Mouse (Mus musculus) CH12.LX (cell line): ENCODE data around the gene Neb. TPM values are rescaled to one million over a fixed set of nuclear protein-coding genes. Genes with fewer than 3 reads are reported as not detected.

Experiments
- DNase-seq: peaks from one replicate; pipeline ENCODE4 v3.0.0-alpha.2; 2013; ENCODE audit errors: extremely low read depth
- H3K27ac ChIP-seq: 2 replicates; pipeline ENCODE4 v1.5.1; 2012; ENCODE audit warnings: low read depth, mild to moderate bottlenecking, control low read depth, moderate library complexity; ENCODE audit not compliant: insufficient read depth
- H3K27me3 ChIP-seq: replicated peaks from 2 replicates; pipeline ENCODE3; 2012; ENCODE audit warnings: inconsistent platforms
- H3K36me3 ChIP-seq, 2 experiments: replicated peaks in 1 of 2; 2 replicates each; pipeline versions ENCODE3 to v1.6.1; 2012; ENCODE audit warnings: inconsistent platforms in 1 of 2, low read length in 1 of 2, mild to moderate bottlenecking in 1 of 2, mixed read lengths in 1 of 2, moderate library complexity in 1 of 2; ENCODE audit not compliant: control insufficient read depth in 1 of 2, insufficient read depth in 1 of 2
- H3K4me1 ChIP-seq, 2 experiments: 2 replicates each; pipeline ENCODE4 v1.6.1; 2012; ENCODE audit warnings: inconsistent platforms in 1 of 2, moderate library complexity in 1 of 2; ENCODE audit not compliant: insufficient read depth in 2 of 2, control insufficient read depth in 1 of 2
- H3K4me2 ChIP-seq: 2 replicates; pipeline ENCODE4 v1.6.1; 2012; ENCODE audit warnings: low read depth, mild to moderate bottlenecking, control low read depth; ENCODE audit not compliant: poor library complexity, insufficient read depth, severe bottlenecking
- H3K4me3 ChIP-seq, 3 experiments: fragments of 150-350 bp in 1 of 3; sonication (generic) in 1 of 3; replicated peaks in 1 of 3; 2 replicates each; pipeline versions ENCODE3 to v1.5.1; 2011 to 2012; ENCODE audit warnings: low read depth in 2 of 3, low read length in 2 of 3, mild to moderate bottlenecking in 2 of 3, moderate library complexity in 2 of 3, control low read depth in 1 of 3, improper control_type of control experiment in 1 of 3, inconsistent platforms in 1 of 3, mixed read lengths in 1 of 3; ENCODE audit not compliant: poor library complexity in 1 of 3
- H3K79me2 ChIP-seq: replicated peaks from 2 replicates; pipeline ENCODE4 v1.6.1; 2012; ENCODE audit warnings: mild to moderate bottlenecking, moderate library complexity; ENCODE audit not compliant: control insufficient read depth, poor library complexity, insufficient read depth, severe bottlenecking; ENCODE audit errors: extremely low read depth
- H3K9ac ChIP-seq: 2 replicates; pipeline ENCODE4 v1.6.1; 2012; ENCODE audit warnings: low read depth, mild to moderate bottlenecking, control low read depth, moderate library complexity; ENCODE audit not compliant: insufficient read depth
- H3K9me3 ChIP-seq: replicated peaks from 2 replicates; pipeline ENCODE3; 2012; ENCODE audit warnings: low read length, inconsistent platforms, mixed read lengths
- BHLHE40 ChIP-seq: IDR thresholded peaks from 2 replicates; pipeline ENCODE4 v1.6.1; 2011; ENCODE audit warnings: mild to moderate bottlenecking, low read depth, low read length, improper control_type of control experiment
- CHD1 ChIP-seq: IDR thresholded peaks from 2 replicates; pipeline ENCODE4 v1.6.1; 2012; ENCODE audit warnings: low read depth, low read length, improper control_type of control experiment, inconsistent platforms
- CHD2 ChIP-seq: IDR thresholded peaks from 2 replicates; pipeline ENCODE4 v1.6.1; 2011; ENCODE audit warnings: low read length, improper control_type of control experiment
- CTCF ChIP-seq, 2 experiments: IDR thresholded peaks in 1 of 2; conservative IDR thresholded peaks in 1 of 2; 2 replicates each; pipeline ENCODE4 v1.5.1; 2011 to 2012; ENCODE audit warnings: low read depth in 2 of 2, low read length in 2 of 2, improper control_type of control experiment in 1 of 2, inconsistent platforms in 1 of 2, mild to moderate bottlenecking in 1 of 2, moderate library complexity in 1 of 2
- E2F4 ChIP-seq: IDR thresholded peaks from 2 replicates; pipeline ENCODE4 v1.6.1; 2011; ENCODE audit warnings: low read depth, low read length, improper control_type of control experiment; ENCODE audit not compliant: insufficient replicate concordance
- ELF1 ChIP-seq: IDR thresholded peaks from 2 replicates; pipeline ENCODE4 v1.6.1; 2014; ENCODE audit warnings: low read depth, mild to moderate bottlenecking, inconsistent platforms, low read length, improper control_type of control experiment
- EP300 ChIP-seq: IDR thresholded peaks from 2 replicates; pipeline ENCODE4 v1.6.1; 2011; ENCODE audit warnings: low read length, improper control_type of control experiment
- ETS1 ChIP-seq: conservative IDR thresholded peaks from 2 replicates; pipeline ENCODE4 v1.6.1; 2012; ENCODE audit warnings: low read depth, mild to moderate bottlenecking, inconsistent platforms, low read length, improper control_type of control experiment, moderate library complexity
- GABPA ChIP-seq: IDR thresholded peaks from 2 replicates; pipeline ENCODE4 v1.6.1; 2012; ENCODE audit warnings: low read depth, low read length, improper control_type of control experiment, inconsistent platforms; ENCODE audit not compliant: insufficient replicate concordance
- HCFC1 ChIP-seq: IDR thresholded peaks from 2 replicates; pipeline ENCODE4 v1.6.1; 2012; ENCODE audit warnings: low read depth, mild to moderate bottlenecking, inconsistent platforms, low read length, improper control_type of control experiment
- IRF4 ChIP-seq: IDR thresholded peaks from 2 replicates; pipeline ENCODE4 v1.6.1; 2014; ENCODE audit warnings: low read depth, mild to moderate bottlenecking, inconsistent platforms, low read length, improper control_type of control experiment
- JUN ChIP-seq: IDR thresholded peaks from 2 replicates; pipeline ENCODE4 v1.6.1; 2011; ENCODE audit warnings: low read depth, mild to moderate bottlenecking, low read length, improper control_type of control experiment, moderate library complexity; ENCODE audit not compliant: insufficient read depth
- KAT2A ChIP-seq: IDR thresholded peaks from 2 replicates; pipeline ENCODE4 v1.6.1; 2012; ENCODE audit warnings: low read length, improper control_type of control experiment, inconsistent platforms; ENCODE audit not compliant: insufficient replicate concordance
- MAFK ChIP-seq: IDR thresholded peaks from 2 replicates; pipeline ENCODE4 v1.6.1; 2011; ENCODE audit warnings: low read length, improper control_type of control experiment; ENCODE audit not compliant: insufficient replicate concordance
- MAZ ChIP-seq: IDR thresholded peaks from 2 replicates; pipeline ENCODE4 v1.6.1; 2012; ENCODE audit warnings: low read depth, mild to moderate bottlenecking, inconsistent platforms, low read length, improper control_type of control experiment, moderate library complexity
- MEF2A ChIP-seq: IDR thresholded peaks from 2 replicates; pipeline ENCODE4 v1.6.1; 2014; ENCODE audit warnings: low read depth, mild to moderate bottlenecking, inconsistent platforms, low read length, improper control_type of control experiment, borderline replicate concordance
- NRF1 ChIP-seq: IDR thresholded peaks from 2 replicates; pipeline ENCODE4 v1.6.1; 2014; ENCODE audit warnings: low read depth, mild to moderate bottlenecking, inconsistent platforms, low read length, improper control_type of control experiment, moderate library complexity
- POLR2A ChIP-seq: IDR thresholded peaks from 2 replicates; pipeline ENCODE4 v1.6.1; 2011; ENCODE audit warnings: low read depth, mild to moderate bottlenecking, improper control_type of control experiment, low read length
- POLR2AphosphoS2 ChIP-seq: IDR thresholded peaks from 2 replicates; pipeline ENCODE4 v1.6.1; 2011; ENCODE audit warnings: low read depth, low read length, improper control_type of control experiment
- RAD21 ChIP-seq: IDR thresholded peaks from 2 replicates; pipeline ENCODE4 v1.6.1; 2011; ENCODE audit warnings: low read depth, mild to moderate bottlenecking, low read length, improper control_type of control experiment, moderate library complexity
- SMC3 ChIP-seq: IDR thresholded peaks from 2 replicates; pipeline ENCODE4 v1.6.1; 2011; ENCODE audit warnings: low read depth, low read length, improper control_type of control experiment
- UBTF ChIP-seq: IDR thresholded peaks from 2 replicates; pipeline ENCODE4 v1.6.1; 2012; ENCODE audit warnings: low read depth, mild to moderate bottlenecking, inconsistent platforms, low read length, improper control_type of control experiment, moderate library complexity
- USF2 ChIP-seq: conservative IDR thresholded peaks from 2 replicates; pipeline ENCODE4 v1.6.1; 2011; ENCODE audit warnings: low read depth, low read length, improper control_type of control experiment
- ZC3H11A ChIP-seq: IDR thresholded peaks from 2 replicates; pipeline ENCODE4 v1.6.1; 2012; ENCODE audit warnings: low read depth, mild to moderate bottlenecking, inconsistent platforms, low read length, improper control_type of control experiment
- ZKSCAN1 ChIP-seq: IDR thresholded peaks from 2 replicates; pipeline ENCODE4 v1.6.1; 2012; ENCODE audit warnings: low read depth, inconsistent platforms, low read length, improper control_type of control experiment, borderline replicate concordance
- ZMIZ1 ChIP-seq: IDR thresholded peaks from 2 replicates; pipeline ENCODE4 v1.6.1; 2012; ENCODE audit warnings: low read depth, mild to moderate bottlenecking, inconsistent platforms, low read length, improper control_type of control experiment
- dilution Hi-C: fragments of 300-500 bp; cut with MboI; formaldehyde crosslinking; loops from 2 replicates; pipeline ENCODE4 v1.14.3; 2020; ENCODE audit warnings: low sequenced_read_pairs; ENCODE audit not compliant: extremely low pct_unique_long_range_greater_than_20kb, extremely low pct_ligation_motif_present
- in situ Hi-C: fragments of 300-500 bp; cut with MboI; formaldehyde crosslinking; loops from 3 replicates; pipeline ENCODE4 v1.14.3; 2019; ENCODE audit warnings: low sequenced_read_pairs, low pct_ligation_motif_present, low pct_unique_long_range_greater_than_20kb, mixed read lengths
- polyA plus RNA-seq: library from polyadenylated mRNA; unstranded; fragments of >175 nt; gene quantifications from 2 replicates; pipeline ENCODE4 v1.2.1, GENCODE M21; 2012; ENCODE audit warnings: low read depth; ENCODE audit not compliant: insufficient read length
- total RNA-seq, 2 experiments: library from RNA; depleted of rRNA; stranded (reverse); fragments of 300-350 nt in 1 of 2; fragments of >200 nt in 1 of 2; gene quantifications; 2 replicates each; pipeline ENCODE4 v1.2.3; 2012 to 2014

Gene Neb
- total and polyA plus RNA-seq, 3 experiments, result 1.5 to 1.8 (median 1.7) TPM

GRCm38 (mm10) chr2:52358156-52358555 is 20.1 kb downstream of the Neb start:
- DNase-seq, result no peak
- no peaks in the 10 kb centered on the region for H3K79me2 ChIP-seq
- in situ Hi-C loops (no loop called here), dilution Hi-C loops (no loop called here)
- no peaks in the 10 kb centered on the region for H3K36me3 ChIP-seq
- H3K27ac ChIP-seq, result no peak overlapping the region
- H3K4me3 ChIP-seq, result no peak overlapping the region
- TF ChIP-seq HCFC1, result no peak
- no peak for TF ChIP-seq JUN
- no peak for TF ChIP-seq ETS1
- TF ChIP-seq MEF2A, result no peak
- no peak for TF ChIP-seq CTCF (conservative IDR thresholded peaks at IDR 0.05 in 1 of 2, IDR thresholded peaks at IDR 0.05 in 1 of 2; ENCODE audit: low read depth in 2 of 2, low read length in 2 of 2)
- no peak for TF ChIP-seq MAZ
- no peak for TF ChIP-seq E2F4
- TF ChIP-seq USF2, result no peak
- no peak for TF ChIP-seq CHD2
- no peak for TF ChIP-seq GABPA
- H3K4me2 ChIP-seq, result no peak overlapping the region
- H3K9me3 ChIP-seq, result no peaks in the 10 kb centered on the region
- H3K4me1 ChIP-seq, result peaks cover 3 to 4% of the 10 kb centered on the region in 2 experiments; a peak in 2 of 4 replicates
- H3K27me3 ChIP-seq, result no peaks in the 10 kb centered on the region
- H3K9ac ChIP-seq, result no peak overlapping the region

- H3K9ac ChIP-seq, result no peak overlapping the region
- dilution Hi-C loops, result no loop called here
These were observed 27.2 kb downstream of the Neb start for GRCm38 (mm10) chr2:52351029-52351428.

GRCm38 (mm10) chr2:52340990-52341389 is 37.3 kb downstream of the Neb start:
- H3K27ac ChIP-seq, result no peak overlapping the region
- no peaks in the 10 kb centered on the region for H3K36me3 ChIP-seq
- in situ Hi-C loops (no loop called here), dilution Hi-C loops (no loop called here)
- H3K9ac ChIP-seq, result no peak overlapping the region
- H3K4me1 ChIP-seq, result no peaks in the 10 kb centered on the region
- H3K4me3 ChIP-seq, result no peak overlapping the region
- no peaks in the 10 kb centered on the region for H3K27me3 ChIP-seq
- H3K4me2 ChIP-seq, result no peak overlapping the region
- TF ChIP-seq UBTF, result no peak
- TF ChIP-seq ZC3H11A, result no peak
- no peak for TF ChIP-seq KAT2A
- TF ChIP-seq GABPA, result no peak
- no peak for TF ChIP-seq ZKSCAN1
- TF ChIP-seq ETS1, result no peak
- no peak for TF ChIP-seq EP300
- TF ChIP-seq POLR2A, result no peak
- no peak for TF ChIP-seq SMC3
- no peak for TF ChIP-seq JUN
- no peak for TF ChIP-seq CHD1
- TF ChIP-seq ELF1, result no peak
- no peak for TF ChIP-seq USF2
- TF ChIP-seq E2F4, result no peak
- TF ChIP-seq IRF4, result no peak
- no peak for TF ChIP-seq MAFK
- H3K79me2 ChIP-seq, result no peaks in the 10 kb centered on the region
- H3K9me3 ChIP-seq, result no peaks in the 10 kb centered on the region
- no peak for DNase-seq

More at GRCm38 (mm10) chr2:52351029-52351428, 27.2 kb downstream of the Neb start:
- Histone ChIP-seq H3K27me3 (no peaks in the 10 kb centered on the region), H3K9me3 (peaks cover 2% of the 10 kb centered on the region), H3K4me1 (no peaks in the 10 kb centered on the region), H3K4me3 (no peak overlapping the region), H3K4me2 (no peak overlapping the region), H3K79me2 (no peaks in the 10 kb centered on the region), H3K36me3 (no peaks in the 10 kb centered on the region), H3K27ac (no peak overlapping the region)
- DNase-seq, result no peak
- in situ Hi-C loops, result no loop called here
- TF ChIP-seq BHLHE40 (no peak), CHD1 (no peak), NRF1 (no peak), RAD21 (no peak), IRF4 (no peak), POLR2AphosphoS2 (no peak), GABPA (no peak), ZMIZ1 (no peak)
